Mouse (Mus musculus) G1E-ER4 (cell line): ENCODE measurements around the gene Rpusd2. TPM values are rescaled to one million over a fixed set of nuclear protein-coding genes. Genes with fewer than 3 reads are reported as not detected.

Source experiments
- GATA1 ChIP-seq: IDR thresholded peaks from one replicate; pipeline ENCODE4 v1.8.0; 2012; ENCODE audit warnings: low read length, inconsistent platforms
- polyA plus RNA-seq: library from polyadenylated mRNA; stranded (reverse); fragments of >175 nt; gene quantifications from 2 replicates; pipeline ENCODE4 v1.2.3, GENCODE M21; 2012

The Rpusd2 gene
- 5.8 and 7.1 TPM in 2 replicates for polyA plus RNA-seq

DNA sequence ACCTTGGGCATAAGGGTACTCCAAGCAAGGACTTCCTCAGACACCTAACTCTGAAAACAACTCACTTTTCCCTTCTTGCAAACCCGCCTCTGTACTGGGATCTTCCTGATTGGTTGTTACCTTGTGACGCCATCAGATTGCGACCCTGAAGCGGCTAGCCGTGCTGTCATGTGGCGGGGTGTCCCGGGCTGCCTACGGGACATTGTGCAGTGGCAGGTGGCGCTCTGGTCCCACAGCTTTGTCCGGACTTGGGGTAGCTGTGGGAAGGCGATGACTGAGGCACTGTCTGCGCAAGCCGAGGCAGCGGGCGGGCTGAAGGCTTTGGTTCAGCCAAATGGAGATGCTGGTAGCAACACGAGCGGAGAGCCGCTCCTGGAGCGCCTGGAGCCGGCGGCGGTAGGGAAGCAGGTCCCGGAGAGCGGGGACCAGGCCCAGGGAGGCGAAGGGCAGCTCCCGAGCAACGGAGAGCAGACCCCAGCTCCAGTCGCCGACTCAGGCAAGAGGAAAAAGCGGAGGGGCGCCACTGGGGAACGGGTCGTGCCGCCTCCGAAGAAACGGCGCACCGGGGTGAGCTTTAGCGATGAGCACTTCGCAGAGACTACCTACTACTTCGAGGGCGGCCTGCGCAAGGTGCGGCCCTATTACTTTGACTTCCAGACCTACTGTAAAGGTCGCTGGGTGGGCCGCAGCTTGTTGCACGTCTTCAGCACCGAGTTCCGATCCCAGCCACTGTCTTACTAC lies at the start of gene Rpusd2:
Gene Rpusd2 (plus strand): TSS at position 135 of the 741 bp plus-strand sequence.
- TF ChIP-seq GATA1 = no peak

DNA sequence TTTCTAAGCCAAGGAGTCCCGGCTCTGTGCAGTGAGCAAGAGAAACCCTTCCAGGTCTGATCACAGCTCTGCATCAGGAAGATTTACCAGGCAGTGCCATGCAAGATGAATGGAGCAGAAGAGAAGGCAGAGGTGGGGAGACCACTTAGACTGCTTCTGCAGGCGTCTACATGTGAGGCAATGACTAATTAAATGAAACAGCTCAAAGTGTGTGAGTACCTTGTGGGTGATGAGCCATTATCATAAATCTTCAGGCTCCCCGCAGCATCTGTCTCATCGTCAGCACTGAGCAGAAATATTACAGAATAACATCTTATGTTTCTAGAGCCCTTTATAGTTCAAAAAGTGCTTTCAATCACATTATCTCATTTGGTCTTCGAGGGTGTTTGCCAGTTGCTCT lies 39.1 kb upstream of the Rpusd2 start:
- TF ChIP-seq GATA1 = no peak

DNA sequence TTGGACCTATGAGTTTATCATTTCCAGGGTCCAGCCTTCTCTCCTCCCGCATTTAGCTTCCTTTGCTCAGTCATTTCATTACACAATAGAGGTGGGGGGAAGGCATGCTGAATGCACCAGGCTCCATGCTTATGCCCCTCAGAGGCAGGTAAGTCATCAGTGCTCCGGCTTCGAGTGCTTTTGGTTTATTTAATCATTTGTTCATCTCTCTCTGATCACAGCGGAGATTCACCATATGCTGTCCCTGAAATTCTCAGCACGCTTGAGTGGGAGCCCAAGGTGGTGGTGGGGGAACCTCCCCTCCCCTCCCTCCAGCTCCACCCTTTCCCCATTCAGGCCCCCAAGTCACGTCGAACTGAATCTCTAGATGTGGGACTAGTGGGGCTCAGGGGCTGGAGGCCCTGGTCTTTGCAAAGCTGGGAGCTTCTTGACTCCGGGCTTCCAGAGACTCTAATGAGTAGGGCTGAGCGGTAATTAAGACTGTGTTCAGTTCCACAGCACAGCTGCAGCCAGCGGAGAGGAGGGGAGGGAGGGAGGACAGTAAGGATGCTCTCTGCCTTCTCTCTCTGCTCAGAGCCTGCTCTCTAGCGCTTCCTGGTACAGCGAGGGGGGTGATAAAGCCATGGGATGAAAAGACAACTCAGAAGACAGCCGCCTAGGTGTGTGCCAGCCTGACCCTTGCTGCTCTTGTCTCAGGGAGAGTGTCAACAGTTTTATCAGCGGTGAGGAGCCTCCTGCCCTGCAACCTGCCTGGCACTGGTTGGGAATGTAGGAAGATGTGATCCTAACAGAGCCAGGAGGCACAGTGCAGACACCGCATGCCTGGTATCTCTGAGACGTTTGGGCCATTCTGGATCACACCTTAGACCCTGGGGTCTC lies 38.4 kb upstream of the Rpusd2 start:
- TF ChIP-seq GATA1 = no peak

DNA sequence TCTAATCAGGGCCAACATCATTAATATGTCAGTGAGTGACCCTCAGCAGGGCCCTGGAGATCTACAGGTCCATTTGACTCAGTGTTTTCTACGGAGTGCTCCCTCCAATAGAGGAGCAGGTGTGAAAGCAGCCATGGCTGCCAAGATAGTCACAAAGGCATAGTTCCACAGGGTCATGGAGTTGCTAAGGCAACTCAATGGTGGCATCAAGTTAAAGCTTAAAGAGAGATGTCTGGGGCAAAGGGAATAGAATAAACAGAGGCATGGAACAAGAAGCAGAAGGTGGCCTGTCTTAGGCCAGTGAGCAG lies 37.8 kb upstream of the Rpusd2 start:
- TF ChIP-seq GATA1 = no peak

DNA sequence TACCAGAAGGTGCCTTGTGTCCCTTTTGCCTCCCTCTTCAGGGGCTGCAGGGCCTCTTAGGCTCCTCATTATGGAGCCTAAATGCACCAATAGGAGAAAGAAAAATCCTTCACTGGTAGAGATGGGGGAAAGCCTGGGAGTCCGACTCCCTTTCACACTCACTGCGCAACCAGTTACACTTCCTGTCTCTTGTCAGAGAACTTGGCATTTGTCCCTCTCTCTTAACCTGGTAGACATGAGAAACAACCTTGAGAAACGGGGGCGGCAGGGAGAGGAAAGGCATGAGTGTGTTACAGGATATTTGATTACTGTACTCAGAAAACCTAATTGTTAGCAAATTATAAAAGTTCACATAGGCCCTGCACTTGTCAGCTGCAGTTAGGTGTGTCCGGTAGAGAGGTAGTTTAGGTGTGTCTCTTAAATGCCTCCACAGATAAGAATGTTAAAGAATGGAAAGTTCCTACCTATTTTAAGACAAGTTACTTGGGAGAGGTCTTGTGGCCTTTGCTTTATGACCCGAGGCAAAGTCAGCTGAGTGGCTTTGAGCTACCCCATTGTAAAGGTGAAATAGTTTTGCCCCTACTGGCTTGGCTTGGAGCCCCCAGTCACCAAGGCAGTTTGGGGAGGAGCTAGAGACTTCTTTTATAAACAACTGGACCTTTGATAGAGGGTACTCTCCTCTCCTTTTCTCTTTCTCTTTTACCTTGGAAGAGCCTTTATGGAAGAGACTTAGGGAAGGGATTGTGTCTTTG lies 36.3 kb upstream of the Rpusd2 start:
- TF ChIP-seq GATA1 = no peak

DNA sequence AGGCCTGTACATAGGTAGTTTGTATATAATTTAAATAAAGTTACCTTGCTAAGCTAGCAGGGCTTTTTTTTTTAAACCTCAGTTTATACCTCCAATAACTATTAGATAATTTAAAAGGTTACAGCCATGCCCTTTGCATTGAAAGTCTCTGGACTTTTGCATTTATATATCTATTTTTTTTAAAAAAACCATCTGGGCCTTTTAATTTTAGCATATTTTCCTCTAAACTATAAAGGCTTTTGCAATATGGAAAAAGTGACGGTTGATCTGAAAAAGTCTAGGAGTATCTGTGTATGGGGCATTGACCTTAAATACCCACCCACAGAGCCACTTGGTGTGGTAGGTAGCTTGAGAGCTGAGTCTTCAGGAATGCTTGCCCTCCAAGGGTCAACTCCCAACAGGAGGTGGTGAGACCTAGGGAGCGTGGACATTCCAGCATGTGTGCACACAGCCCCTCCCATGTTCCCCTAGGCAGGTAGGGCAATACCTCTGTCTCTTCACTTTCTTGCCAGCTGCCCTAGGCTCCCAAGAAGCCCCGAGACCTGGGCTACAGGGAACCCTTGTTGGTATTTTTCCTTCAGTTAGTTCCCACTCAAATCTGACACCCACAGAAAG lies 35.5 kb upstream of the Rpusd2 start:
- TF ChIP-seq GATA1 = no peak

DNA sequence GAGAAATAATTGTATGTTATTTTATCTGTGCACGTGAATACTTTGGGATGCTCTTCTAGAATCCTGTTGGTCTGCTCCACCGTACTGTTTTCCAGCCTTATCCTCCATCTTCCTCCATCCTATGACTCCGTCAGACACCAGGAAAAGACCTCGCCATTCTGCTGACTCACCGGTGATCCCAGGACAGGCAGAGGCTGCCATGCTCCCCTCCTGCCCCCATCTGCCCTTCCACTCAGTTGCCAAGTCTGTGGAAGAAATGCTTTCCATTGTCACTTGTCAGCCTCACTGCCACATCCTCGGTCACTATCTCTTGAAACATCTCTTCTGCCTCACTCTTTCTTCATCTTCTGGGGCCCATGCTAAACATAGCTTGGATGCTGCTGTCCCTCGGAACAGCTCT lies 27.7 kb upstream of the Rpusd2 start:
- no peak for TF ChIP-seq GATA1

DNA sequence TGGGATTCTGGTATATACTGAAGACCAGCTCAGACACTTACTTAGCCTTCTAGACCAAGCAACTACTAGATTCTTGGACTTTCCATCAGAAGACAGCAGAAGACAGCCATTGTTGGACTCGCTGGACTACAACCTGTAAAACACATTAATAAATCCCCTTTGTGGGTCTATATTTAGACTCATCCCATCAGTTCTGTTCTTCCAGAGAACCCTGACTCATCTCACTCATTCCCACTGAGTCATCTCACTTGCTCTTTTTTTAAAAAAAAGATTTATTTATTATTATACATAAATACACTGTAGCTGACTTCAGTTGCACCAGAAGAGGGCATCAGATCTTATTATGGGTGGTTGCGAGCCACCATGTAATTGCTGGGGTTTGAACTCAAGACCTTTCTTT lies 25.2 kb upstream of the Rpusd2 start:
- no peak for TF ChIP-seq GATA1

DNA sequence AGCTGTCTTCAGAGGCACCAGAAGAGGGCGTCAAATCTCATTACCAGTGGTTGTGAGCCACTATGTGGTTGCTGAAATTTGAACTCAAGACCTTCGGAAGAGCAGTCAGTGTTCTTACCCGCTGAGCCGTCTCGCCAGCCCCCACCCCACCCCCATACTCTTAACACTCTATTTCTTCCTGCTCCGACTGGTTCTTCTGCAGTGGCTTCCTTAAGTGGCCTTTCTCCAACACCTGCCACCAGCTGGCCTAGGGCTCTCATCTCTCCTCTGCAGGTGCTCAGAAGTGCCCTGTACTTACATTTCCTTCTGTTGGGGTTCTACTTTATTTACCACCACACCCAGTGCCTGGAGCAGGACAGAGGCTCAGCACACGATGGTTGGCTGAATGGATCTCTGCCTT lies 19.6 kb upstream of the Rpusd2 start:
- no peak for TF ChIP-seq GATA1

DNA sequence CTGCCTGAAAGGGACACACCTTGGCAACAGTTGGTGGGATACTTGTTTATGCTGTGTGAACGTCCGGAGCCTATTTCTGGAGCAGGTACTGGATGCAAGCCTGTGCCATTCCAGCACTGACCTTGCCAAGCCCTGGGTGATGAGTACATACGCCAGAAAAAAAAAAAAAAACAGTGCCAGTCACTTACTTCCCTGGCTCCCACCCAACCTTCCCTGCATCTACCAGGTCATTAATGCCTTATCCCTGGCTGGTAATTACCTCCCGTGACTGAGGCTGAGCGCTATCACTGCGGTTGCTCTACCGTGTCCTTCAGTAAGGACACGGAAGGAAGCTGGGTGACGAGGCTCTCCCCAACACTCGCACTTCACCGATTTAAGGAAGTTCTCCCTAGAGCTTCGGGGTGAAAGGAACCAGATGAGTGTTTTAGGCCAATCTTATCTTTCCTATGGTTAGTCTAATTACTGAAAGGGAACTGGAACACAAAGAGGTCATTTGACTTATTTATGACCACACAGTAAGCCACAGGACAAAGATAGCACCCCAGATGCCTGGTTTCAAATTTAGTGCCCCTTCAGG lies 18.9 kb upstream of the Rpusd2 start:
- TF ChIP-seq GATA1 = no peak

DNA sequence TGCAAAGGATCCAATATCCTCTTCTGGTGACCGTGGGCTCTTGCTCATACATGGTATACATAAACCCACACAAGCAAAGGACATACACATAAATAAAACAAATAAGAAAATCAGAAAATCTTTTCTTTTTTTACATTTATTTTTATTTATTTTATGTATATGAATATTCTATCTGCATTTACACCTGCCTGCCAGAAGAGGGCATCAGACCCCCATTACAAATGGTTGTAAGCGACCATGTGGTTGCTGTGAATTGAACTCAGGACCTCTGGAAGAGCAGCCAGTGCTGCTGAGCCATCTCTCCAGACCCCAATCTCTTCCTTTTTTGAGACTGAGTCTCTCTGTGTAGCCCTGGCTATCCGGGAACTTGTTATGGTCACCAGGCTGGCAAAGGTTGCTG lies 16.9 kb upstream of the Rpusd2 start:
- TF ChIP-seq GATA1 = no peak

DNA sequence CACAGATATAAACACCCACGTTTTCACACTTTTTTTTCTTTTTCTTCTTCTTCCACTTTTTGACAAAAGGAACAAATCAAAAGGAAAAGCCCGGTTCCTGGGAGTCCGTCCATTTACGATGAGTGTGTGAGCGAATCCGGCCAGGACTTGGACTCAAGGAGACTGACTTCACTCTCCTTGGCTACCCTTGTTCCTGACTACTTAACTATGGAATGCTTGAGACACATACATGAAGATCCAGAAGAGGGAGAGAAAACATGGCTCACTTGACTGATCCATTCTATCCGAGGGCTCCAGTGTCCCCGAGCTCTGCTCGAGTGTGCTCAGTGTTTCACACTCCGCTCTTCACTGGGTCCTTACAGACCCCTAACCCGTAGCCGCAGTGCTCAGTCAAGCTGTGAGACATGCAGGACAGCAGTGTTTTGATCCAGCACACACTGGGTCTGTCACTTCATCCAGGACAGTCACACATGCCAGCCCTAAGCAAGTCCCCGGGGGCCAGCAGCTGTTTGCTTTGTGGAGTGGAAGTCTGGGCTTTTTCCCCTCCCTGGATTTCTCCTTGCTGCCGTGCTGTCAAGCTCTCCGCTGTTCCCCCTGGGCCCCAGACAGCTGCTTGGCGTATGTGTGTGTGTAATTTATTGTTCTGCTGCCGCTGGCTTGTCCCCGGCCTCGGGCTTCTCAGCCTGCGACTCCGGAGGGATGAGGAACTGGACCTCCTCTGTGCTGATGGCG lies 16.0 kb upstream of the Rpusd2 start:
- no peak for TF ChIP-seq GATA1

DNA sequence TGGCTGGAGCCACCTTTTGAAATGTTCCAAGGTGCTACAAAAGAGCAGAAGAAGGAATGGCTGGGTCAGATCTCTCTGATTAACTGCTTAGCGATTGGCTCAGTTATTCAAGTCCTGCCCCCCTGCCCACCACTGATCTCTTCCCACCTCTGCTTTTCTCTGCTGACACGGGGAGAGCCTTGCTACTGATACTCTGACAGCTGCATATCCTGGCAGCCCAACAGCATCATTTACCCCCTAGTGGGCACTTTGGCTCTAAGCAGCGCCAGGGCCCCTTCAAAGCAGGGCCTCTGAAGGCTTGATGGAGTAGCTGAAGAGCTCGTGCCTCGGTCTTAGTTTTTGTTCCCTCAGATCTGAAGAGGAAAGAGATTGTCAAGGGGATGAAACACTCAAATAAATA lies 15.5 kb upstream of the Rpusd2 start:
- no peak for TF ChIP-seq GATA1

DNA sequence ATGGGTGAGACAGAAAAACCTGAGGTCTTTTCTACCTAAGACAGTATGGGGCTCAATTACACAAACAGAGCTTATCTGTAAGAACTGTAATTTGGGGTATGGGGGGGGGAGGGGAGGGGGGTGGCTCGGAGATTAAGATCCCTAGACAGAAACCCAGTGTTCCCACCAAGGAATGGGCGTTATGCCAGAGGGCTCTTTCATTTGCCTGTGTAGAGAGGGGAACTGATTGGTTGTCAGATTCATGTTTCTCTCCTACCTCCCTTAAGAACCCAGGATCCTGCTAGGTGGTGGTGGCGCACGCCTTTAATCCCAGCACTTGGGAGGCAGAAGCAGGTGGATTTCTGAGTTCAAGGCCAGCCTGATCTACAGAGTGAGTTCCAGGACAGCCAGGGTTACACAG lies 15.1 kb upstream of the Rpusd2 start:
- TF ChIP-seq GATA1 = no peak

DNA sequence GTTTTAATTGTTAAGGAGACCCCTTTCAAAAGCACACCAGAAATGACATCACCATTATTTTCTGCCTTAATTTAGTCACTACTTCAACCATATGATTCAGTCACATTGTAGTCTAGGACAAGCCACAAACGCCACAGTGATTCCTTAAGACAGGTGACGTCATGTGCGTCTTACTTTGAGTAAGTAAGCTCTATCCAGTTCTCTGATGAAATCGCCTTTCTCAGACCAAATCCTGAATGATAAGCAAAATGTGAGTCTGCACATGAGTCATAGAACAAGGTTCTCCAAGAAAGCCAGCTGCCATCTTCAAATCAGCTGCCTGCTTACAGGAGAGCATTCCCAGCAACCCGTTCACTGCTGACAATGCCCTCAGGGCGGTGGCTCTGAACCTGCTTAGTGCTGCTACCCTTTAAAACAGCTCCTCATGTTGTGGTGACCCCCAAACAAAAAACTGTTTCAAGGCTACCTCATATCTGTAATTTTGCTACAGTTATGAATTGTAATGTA lies 11.4 kb upstream of the Rpusd2 start:
- TF ChIP-seq GATA1 = no peak
